ENCODE assay signal across 7 mouse cellular contexts in genomic region chr5:7996401-7997044, GRCm38 (mm10). TPM values are rescaled to one million over a fixed set of nuclear protein-coding genes. Genes with fewer than 3 reads are reported as not detected.
DNase-seq lines count a peak whose midpoint lies in the region; ATAC-seq and TF ChIP-seq lines count a peak whose summit lies in the region.

No protein-coding gene starts in this region.

- H3K4me1 ChIP-seq in lung, adult 2 months (ENCODE audit: control insufficient read depth, insufficient read depth, low read length) = no peaks in the 10 kb centered on the region
- H3K4me1 ChIP-seq in forebrain, embryonic 16.5 days (replicated peaks; ENCODE audit: control insufficient read depth, insufficient read depth, low read length) = no peaks in the 10 kb centered on the region

- no peak for TF ChIP-seq CTCF in lung, adult 2 months (IDR thresholded peaks at IDR 0.05; ENCODE audit: insufficient read depth, low read length)

- H3K36me3 ChIP-seq in forebrain, embryonic 16.5 days (ENCODE audit: control insufficient read depth, insufficient read depth) = no peaks in the 10 kb centered on the region

- TF ChIP-seq POLR2A in lung, adult 2 months (IDR thresholded peaks at IDR 0.05; ENCODE audit: borderline replicate concordance, extremely low read depth, low read depth, low read length) = no peak

- H3K27ac ChIP-seq in forebrain, embryonic 16.5 days (ENCODE audit: low read length) = no peak overlapping the region

- no peak overlapping the region for H3K4me3 ChIP-seq in lung, adult 2 months (replicated peaks; ENCODE audit: extremely low read depth, low read depth, low read length)
- no peak overlapping the region for H3K4me3 ChIP-seq in forebrain, embryonic 16.5 days (replicated peaks; ENCODE audit: low read length)

- no peak overlapping the region for H3K9ac ChIP-seq in forebrain, embryonic 16.5 days (replicated peaks; ENCODE audit: low read depth, low read length)

- peak; percentile 77 for ATAC-seq in forebrain, embryonic 16.5 days
- peak; percentile 82 for ATAC-seq in megakaryocyte progenitor cell, adult 5-6 weeks (replicated peaks; ENCODE audit: poor library complexity)

- 45% methylated on average over 8 of the region's 8 CpGs for WGBS in lung, adult 2 months
- WGBS in forebrain, embryonic 16.5 days = 53% methylated on average over 8 of the region's 8 CpGs

- H3K27me3 ChIP-seq in forebrain, embryonic 16.5 days (replicated peaks; ENCODE audit: control insufficient read depth, insufficient read depth, low read length) = no peaks in the 10 kb centered on the region

- no peak overlapping the region for H3K4me2 ChIP-seq in forebrain, embryonic 16.5 days (ENCODE audit: low read length)

- no peaks in the 10 kb centered on the region for H3K9me3 ChIP-seq in forebrain, embryonic 16.5 days (ENCODE audit: control insufficient read depth, low read length)

- DNase-seq in lung, adult 2 months = peak; percentile 3
- DNase-seq in lung, adult 18-20 months = no peak
- DNase-seq in brain, adult 2 months (ENCODE audit: low read depth, low spot score) = peak; percentile 44
- no peak for DNase-seq in heart, postnatal 4 days
- no peak for DNase-seq in spleen, postnatal 10 days (ENCODE audit: low spot score in 2 of 2)

RNA-seq across cellular contexts. Expression of gene Steap4, which starts 36.3 kb away (rescaled TPM):
- polyA plus RNA-seq in lung, adult 2 months (2012; rRNA removed) = 8.2 and 10.0 TPM in 2 replicates
- 0.13 and 0.27 TPM in 2 replicates for polyA plus RNA-seq in forebrain, embryonic 16.5 days (2015; fragmentation: Nextera tagmentation; extraction: Ambion mirVana)
- total RNA-seq in megakaryocyte progenitor cell, adult 5-6 weeks (2015) = 0.12 TPM in 1 of 2 replicates, not detected in the other
- total RNA-seq in megakaryocyte progenitor cell, adult 5-6 weeks (2017) = not detected in 2 replicates
- 10 to 100 TPM; 11.7 to 13.1 TPM for total RNA-seq in heart, postnatal 4 days (2021)

RNA-seq across cellular contexts. Expression of gene Sri, which starts 49.4 kb away (rescaled TPM):
- polyA plus RNA-seq in lung, adult 2 months (2012; rRNA removed) = 152 and 180 TPM in 2 replicates
- 143 and 149 TPM in 2 replicates for polyA plus RNA-seq in forebrain, embryonic 16.5 days (2015; fragmentation: Nextera tagmentation; extraction: Ambion mirVana)
- total RNA-seq in megakaryocyte progenitor cell, adult 5-6 weeks (2015) = 197 and 204 TPM in 2 replicates
- total RNA-seq in megakaryocyte progenitor cell, adult 5-6 weeks (2017) = 101 and 115 TPM in 2 replicates
- total RNA-seq in heart, postnatal 4 days (2021) = 100 to 1,000 TPM; 155 to 157 TPM

Comparison
In these comparisons a context has a peak if more than half of its experiments do, and no peak if none do; other contexts are left out.
1. DNase-seq: peak in lung, adult 2 months (single experiment) and brain, adult 2 months (single experiment); none in lung, adult 18-20 months (0 of 2), heart, postnatal 4 days (single experiment) and spleen, postnatal 10 days (0 of 2).
2. RNA of gene Steap4, which starts 36.3 kb away (total RNA-seq): 11.7 to 13.1 TPM in heart, postnatal 4 days; 0.12 TPM in megakaryocyte progenitor cell, adult 5-6 weeks; every median in the first group is over 10 times any median in the second.